Mouse (Mus musculus) ES-CJ7 (cell line): ENCODE measurements at regions not wholly inside any gene's neighbourhood (a gene's known extent, or its start where the extent isn't known, plus 50 kb on each side); places are given as distances from the start of the nearest gene placed in this dataset.

ENCODE experiments used
- DNase-seq: peaks from one replicate; pipeline ENCODE4 v3.0.0; 2011; ENCODE audit warnings: low read depth, low spot score

DNA sequence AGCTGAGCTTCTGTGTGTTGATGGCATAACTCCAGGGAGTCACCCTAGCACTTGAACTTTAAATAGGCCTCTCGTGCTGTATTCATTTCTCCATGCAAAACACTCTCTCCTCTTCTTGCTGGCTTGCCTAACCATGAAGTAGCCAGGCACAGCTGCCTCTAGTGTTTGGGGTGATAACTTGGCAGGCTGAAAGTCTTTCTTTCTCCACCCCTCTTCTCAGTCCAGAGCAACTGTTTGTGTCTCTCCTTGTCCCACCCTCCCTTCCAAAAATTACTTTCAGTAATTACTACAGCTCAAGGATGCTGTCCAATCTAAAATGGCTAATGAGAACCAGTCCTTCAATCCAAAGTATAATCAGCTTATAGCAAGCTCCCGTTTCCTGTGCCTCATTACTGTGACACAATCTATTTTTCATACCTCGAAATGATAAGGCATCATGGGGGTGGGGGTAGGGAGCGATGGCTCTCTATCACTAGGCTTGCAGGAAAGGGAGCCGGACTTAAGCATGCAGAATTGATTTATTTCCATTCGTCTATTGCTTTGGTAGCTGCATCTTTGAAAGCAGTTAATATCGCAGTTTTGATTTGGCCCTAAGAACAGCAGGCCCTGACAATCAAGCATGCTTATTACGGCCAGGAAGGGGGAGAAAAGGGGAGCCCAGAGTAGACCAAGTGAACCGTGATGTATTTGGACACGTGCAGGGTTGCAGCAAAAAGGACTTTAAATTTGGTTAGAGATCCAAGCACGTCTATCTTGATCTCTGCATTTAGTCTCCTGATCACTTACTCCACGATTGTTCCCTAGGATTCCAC is 943.8 kb downstream of the Slc4a3 start:
- DNase-seq: no peak

- DNase-seq: no peak
These were observed 944.7 kb downstream of the Slc4a3 start for GRCm38 (mm10) chr1:76490719-76491118.

DNA sequence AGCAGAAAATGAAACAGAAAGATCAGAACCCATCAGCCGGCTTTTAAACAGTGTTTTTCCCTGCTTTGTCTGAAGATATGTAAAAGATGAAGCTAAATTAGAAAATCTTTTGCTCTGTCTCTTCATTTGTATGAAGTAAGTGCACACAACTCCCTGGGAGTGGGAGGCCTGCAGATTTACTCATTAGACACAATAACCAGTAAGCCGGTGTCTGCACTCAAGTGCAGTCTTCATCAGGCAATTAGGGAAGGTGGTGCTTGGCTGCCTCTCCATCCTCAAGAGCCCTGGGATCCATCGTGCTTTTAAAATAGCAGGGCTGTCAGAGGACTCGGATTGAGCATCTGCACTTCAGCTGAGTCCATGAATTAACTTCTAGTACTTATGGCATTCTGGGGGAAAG is 945.1 kb downstream of the Slc4a3 start:
- no peak for DNase-seq

DNA sequence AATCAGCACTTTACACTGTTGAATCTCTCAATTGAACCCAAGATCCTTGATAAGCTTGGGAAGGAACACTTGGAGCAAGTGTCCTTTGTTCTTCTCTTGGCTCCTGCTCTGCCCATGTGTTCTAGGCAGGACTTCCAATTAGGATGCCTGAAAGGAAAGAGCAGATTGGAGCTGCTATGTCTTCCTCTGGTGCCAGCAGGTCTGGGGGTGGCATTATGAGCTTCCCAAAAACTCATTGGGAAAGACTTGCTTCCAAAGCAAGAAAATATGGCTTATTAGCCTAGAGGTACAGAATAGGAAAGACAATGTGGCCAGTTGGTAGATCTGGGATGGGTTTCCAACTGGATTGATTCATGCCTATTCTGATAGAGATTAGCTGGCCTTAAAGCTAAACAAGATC is 959.1 kb downstream of the Slc4a3 start:
- no peak for DNase-seq

DNA sequence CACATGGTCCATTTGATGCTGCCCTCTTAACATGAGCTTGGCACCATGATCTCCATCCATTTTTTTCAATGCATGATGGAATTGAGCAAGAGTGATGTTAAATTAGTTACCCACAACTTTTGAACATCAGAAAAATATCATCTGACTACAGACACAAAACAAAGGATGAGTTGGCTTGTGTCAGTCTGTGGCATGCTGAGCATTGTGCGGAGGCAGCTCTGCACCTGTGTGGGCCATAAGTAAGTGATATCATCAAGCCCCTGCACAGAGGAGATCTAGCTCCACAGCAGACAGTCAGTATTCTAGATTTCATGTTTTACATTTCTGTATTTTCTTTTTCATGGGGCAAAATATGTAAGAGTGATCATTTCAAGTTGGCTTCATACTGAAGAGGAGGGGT is 962.8 kb downstream of the Slc4a3 start:
- no peak for DNase-seq

GRCm38 (mm10) chr1:76509486-76509885 is 963.4 kb downstream of the Slc4a3 start:
- DNase-seq: no peak

- no peak for DNase-seq
These were observed 966.1 kb downstream of the Slc4a3 start for GRCm38 (mm10) chr1:76512156-76512555.

DNA sequence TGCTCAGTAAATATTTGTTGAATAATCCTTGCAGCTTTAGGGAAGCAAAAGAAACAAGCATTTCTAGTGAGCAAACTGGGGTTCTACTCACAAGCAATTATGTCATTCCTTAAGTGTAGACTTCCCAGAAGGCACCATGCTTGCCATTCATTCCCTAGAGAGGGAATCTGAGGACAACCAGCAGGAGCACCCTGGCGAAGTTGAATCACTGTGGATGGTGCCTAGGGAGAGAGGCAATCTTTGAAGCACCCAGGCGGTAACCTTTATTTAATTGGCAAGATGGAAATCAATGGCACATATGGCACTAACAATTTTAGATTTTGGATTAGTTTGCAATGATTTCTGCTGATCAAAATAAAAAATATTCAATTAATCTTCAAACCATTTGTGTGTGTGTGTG is 967.4 kb downstream of the Slc4a3 start:
- no peak for DNase-seq

GRCm38 (mm10) chr1:76529531-76529930 is 983.5 kb downstream of the Slc4a3 start:
- no peak for DNase-seq

DNA sequence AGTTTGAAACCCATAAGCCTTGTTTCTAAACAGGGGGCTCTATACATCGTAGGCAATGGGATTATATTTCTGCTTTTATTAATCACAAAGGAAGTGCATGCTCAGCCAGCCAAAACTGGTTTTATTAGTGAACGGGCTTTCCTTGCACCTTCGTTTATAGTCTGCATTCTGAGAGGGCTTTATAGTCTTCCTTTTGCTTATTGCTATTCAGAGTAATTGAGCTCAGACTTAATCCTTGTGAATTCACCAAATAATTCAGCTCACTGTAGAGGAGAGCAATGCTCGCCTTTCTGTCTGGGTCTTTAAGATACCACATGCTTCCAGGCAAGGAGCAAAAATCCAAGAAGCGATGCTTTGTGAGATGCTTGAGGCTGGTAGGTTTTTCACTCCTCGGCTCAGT is 984.3 kb downstream of the Slc4a3 start:
- no peak for DNase-seq

- DNase-seq: peak; percentile 24
These were observed 979.3 kb downstream of the Epha4 start for GRCm38 (mm10) chr1:76535522-76535956.

DNA sequence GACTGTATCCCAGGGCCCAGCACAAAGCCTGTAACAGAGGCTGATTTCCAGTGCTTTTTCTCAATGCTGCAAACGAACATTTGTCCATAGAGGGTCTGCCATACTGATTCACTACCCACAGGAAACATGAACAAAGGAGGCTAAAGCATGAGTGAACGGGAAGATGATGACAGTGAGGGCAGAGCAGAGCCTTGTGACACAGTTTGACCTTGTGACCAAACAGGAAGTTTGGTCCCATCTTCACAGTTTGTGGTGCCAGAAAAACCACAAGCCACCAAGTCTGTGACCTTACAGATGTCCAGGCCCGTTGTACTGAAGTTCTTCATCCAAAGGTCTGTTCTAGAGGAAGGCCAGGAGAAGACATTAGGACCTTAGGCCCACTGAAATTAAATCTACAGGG is 974.4 kb downstream of the Epha4 start:
- DNase-seq: no peak

GRCm38 (mm10) chr1:76550876-76551275 is 964.0 kb downstream of the Epha4 start:
- DNase-seq: no peak

- no peak for DNase-seq
These were observed 955.4 kb downstream of the Epha4 start for GRCm38 (mm10) chr1:76559441-76559840.

GRCm38 (mm10) chr1:76575487-76575886 is 939.4 kb downstream of the Epha4 start:
- DNase-seq: no peak

DNA sequence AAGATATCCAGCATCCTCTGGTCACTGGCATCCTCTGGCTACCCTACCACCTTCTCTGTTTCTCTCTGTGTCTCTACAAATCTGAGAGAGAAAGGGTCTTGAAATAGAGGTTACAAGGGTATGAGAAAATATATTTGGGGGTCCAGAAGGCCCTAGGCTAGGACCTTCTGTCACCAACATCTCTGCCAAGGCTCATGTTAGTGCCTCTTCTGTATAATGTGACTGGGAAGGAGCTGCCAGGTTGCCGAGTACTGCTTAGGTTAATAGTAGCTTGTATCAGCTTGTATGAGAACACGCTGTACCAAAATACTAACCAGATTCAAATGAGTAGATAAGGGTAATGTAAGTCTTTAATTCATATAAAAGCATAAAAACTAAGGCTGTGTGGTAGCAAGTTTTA is 929.0 kb downstream of the Epha4 start:
- DNase-seq: no peak

GRCm38 (mm10) chr1:76625831-76626230 is 889.1 kb downstream of the Epha4 start:
- no peak for DNase-seq

DNA sequence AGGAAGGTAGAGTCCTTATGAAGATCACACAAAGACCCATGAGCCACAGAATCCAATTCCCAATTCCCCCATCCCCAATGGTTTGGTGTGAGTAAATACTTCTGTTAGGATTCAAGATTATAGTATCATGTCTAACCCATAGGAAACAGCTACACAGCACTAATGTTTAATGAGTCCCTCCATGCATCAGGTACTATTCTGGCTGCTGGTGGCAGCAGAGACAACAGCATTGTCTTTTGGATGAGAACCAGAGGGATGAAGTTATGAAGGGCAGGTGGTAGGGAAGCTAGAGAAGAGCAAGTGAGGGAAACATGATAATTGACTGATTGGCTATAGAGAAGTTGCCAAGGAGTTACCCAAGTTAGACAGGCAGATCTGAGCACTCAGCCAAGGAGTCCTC is 885.0 kb downstream of the Epha4 start:
- DNase-seq: no peak

DNA sequence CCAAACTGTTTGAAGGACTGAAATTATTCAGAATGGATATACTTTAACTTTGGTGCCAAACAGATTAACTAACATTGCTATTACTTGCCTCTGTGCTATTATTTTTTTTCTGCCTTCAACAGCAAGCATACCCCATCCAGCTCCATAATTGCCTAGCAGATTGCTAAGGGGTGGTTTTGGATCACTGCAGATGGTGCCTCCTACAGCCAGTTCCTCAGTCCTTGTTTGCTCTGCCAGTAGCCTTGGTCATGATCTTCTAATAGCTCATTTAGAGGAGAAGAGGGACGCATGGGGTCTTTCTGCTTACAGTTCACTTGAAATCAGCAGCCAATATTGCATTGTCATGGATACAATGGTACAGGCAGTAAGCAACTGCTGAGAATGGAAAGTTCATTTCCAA is 880.8 kb downstream of the Epha4 start:
- DNase-seq: no peak

DNA sequence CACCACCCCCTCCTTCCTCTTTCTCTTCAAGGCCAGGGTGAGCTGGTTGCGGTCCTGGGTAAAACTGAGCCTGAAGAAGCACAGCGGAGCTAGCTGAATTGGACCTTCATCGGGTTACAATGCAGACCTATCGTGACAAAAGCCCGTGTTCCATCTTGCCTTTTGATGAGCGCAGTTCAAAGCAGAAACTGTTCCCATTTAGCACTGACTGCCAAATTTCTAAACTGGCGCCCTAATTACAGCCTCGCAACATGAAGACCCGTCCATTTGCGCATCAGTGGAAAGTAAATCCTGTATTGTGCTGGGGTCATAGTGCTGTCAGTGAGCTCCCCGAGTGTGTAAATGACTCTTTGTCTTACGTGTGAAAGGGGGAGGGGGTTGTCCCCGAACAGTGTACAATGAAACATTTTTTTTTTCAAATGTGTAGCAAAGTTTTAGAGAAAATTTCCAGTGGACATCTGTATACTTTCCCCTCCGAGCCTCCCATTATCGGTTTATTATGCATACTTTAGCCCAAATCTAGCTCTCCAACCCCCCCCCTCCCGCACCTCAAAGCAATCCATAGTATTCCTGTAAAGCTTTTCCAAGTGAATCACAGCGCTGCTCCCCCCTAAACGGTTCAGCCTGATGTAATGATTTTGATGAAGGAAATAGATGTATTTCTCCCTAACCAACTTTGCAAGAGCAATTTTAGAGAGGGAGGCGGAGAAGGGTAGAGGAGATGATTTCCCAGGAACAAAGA is 877.4 kb downstream of the Epha4 start:
- no peak for DNase-seq

DNA sequence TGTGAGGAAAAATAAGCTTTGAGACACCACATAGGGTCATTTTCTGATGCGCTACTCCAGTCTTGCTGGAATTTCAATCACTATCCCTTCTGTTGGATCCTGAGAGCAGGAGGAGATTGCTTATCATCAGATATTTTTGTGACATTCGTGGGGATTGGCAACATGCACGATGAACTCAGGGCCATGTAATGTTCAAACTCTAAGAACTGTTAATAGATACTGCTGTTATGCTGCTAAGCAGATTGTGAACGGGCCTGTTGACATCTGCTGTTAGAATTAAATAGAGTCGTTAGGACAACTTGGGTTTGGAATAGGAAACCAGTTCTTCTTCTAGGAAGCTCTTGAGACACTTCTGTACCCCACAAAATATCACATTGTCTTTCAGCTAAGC is 876.9 kb downstream of the Epha4 start:
- no peak for DNase-seq

- no peak for DNase-seq
These were observed 873.6 kb downstream of the Epha4 start for GRCm38 (mm10) chr1:76641181-76641711.

DNA sequence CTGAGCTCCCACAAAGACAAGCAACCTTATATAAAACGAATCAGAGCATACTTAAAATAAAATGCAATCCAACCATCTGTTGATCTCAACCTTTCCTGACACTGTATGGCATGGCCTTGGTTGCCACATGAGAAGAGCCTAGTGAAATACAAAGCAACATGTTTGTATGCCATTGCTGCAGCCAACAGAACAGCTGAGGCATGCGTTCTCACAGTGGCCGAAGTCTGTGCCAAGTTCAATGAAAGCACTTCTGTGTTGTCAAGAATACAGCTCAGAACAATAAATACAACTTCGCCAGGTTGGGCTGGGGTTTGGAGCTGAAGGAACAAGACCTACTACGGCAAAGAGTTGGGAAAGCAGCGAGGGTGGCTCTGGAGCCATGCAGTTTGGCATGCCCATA is 872.2 kb downstream of the Epha4 start:
- no peak for DNase-seq
